ENCODE assay signal across 9 mouse cellular contexts in genomic region chr19:16049646-16050045, GRCm38 (mm10).
DNase-seq lines count a peak whose midpoint lies in the region; ATAC-seq and TF ChIP-seq lines count a peak whose summit lies in the region.
"Had no signal": no experiment of that assay in that cellular context is flagged by ENCODE, and none has a peak within 500 bp of the region (broad histone marks: within the 10 kb centered on the region; RNA-seq: fewer than 3 reads in every experiment).

No protein-coding gene starts in this region.

- no peak for TF ChIP-seq POLR2A in kidney, adult 2 months (IDR thresholded peaks at IDR 0.05; ENCODE audit: low read depth, low read length)

- 56% methylated on average over 3 of the region's 3 CpGs for WGBS in kidney, embryonic 14.5 days
- WGBS in kidney, adult 2 months: 40% methylated on average over 3 of the region's 3 CpGs
- 29% methylated on average over 3 of the region's 3 CpGs for WGBS in embryonic facial prominence, embryonic 12.5 days
- under 1% methylated on average over 3 of the region's 3 CpGs for WGBS in hindbrain, postnatal 0 days
- 5% methylated on average over 3 of the region's 3 CpGs for WGBS in midbrain, embryonic 15.5 days

- no peaks in the 10 kb centered on the region; the same call in 1 of the 2 replicates for H3K4me1 ChIP-seq in kidney, embryonic 14.5 days (ENCODE audit: control insufficient read depth, insufficient read depth, low read length)
- no peaks in the 10 kb centered on the region for H3K4me1 ChIP-seq in kidney, adult 2 months (ENCODE audit: control insufficient read depth, insufficient read depth, low read length)
- H3K4me1 ChIP-seq in embryonic facial prominence, embryonic 12.5 days: peaks cover 4% of the 10 kb centered on the region; the same call in 1 of the 2 replicates
- no peaks in the 10 kb centered on the region; the same call in 1 of the 2 replicates for H3K4me1 ChIP-seq in hindbrain, postnatal 0 days (ENCODE audit: insufficient read depth, low read length)
- H3K4me1 ChIP-seq in midbrain, embryonic 15.5 days: peaks cover 12% of the 10 kb centered on the region

- peak overlapping the region; percentile 40 for H3K4me2 ChIP-seq in kidney, embryonic 14.5 days (replicated peaks; ENCODE audit: low read depth, low read length)
- peak overlapping the region; percentile 71 for H3K4me2 ChIP-seq in embryonic facial prominence, embryonic 12.5 days (replicated peaks)
- H3K4me2 ChIP-seq in hindbrain, postnatal 0 days (ENCODE audit: low read depth, low read length): peak overlapping the region; percentile 79
- peak overlapping the region; percentile 68 for H3K4me2 ChIP-seq in midbrain, embryonic 15.5 days

- no peak for TF ChIP-seq CTCF in kidney, adult 2 months (conservative IDR thresholded peaks at IDR 0.05; ENCODE audit: insufficient read depth, insufficient read length, low read depth, low read length)
- no peak for TF ChIP-seq CTCF in hindbrain, postnatal 0 days (IDR thresholded peaks at IDR 0.05; ENCODE audit: low read depth)

- no peak for ATAC-seq in kidney, embryonic 14.5 days (ENCODE audit: low FRiP score, low TSS enrichment)
- ATAC-seq in embryonic facial prominence, embryonic 12.5 days (ENCODE audit: insufficient number of reproducible peaks, insufficient read depth, low FRiP score, low TSS enrichment): no peak
- ATAC-seq in hindbrain, postnatal 0 days: no peak
- no peak for ATAC-seq in midbrain, embryonic 15.5 days (replicated peaks)

- no peak overlapping the region for H3K27ac ChIP-seq in kidney, embryonic 14.5 days (ENCODE audit: low read depth, low read length)
- no peak overlapping the region for H3K27ac ChIP-seq in kidney, adult 2 months (ENCODE audit: insufficient read depth, low read depth, low read length)
- H3K27ac ChIP-seq in embryonic facial prominence, embryonic 12.5 days: no peak overlapping the region
- H3K27ac ChIP-seq in hindbrain, postnatal 0 days: peak overlapping the region; percentile 86; the same call in 1 of the 2 replicates
- H3K27ac ChIP-seq in midbrain, embryonic 15.5 days: peak overlapping the region; percentile 51; the same call in 1 of the 2 replicates

- H3K4me3 ChIP-seq in kidney, embryonic 14.5 days (ENCODE audit: low read length): peak overlapping the region; percentile 17; the same call in 1 of the 2 replicates
- no peak overlapping the region for H3K4me3 ChIP-seq in kidney, adult 2 months (ENCODE audit: insufficient read depth, low read depth, low read length)
- peak overlapping the region; percentile 31; the same call in 1 of the 2 replicates for H3K4me3 ChIP-seq in embryonic facial prominence, embryonic 12.5 days
- peak overlapping the region; percentile 40 for H3K4me3 ChIP-seq in hindbrain, postnatal 0 days (ENCODE audit: low read length)
- peak overlapping the region; percentile 35; the same call in 1 of the 2 replicates for H3K4me3 ChIP-seq in midbrain, embryonic 15.5 days

- no peaks in the 10 kb centered on the region for H3K36me3 ChIP-seq in kidney, embryonic 14.5 days (ENCODE audit: control insufficient read depth, insufficient read depth, low read length)
- no peaks in the 10 kb centered on the region for H3K36me3 ChIP-seq in kidney, adult 2 months (ENCODE audit: control insufficient read depth, insufficient read depth, low read length)
- no peaks in the 10 kb centered on the region for H3K36me3 ChIP-seq in embryonic facial prominence, embryonic 12.5 days
- no peaks in the 10 kb centered on the region for H3K36me3 ChIP-seq in hindbrain, postnatal 0 days (ENCODE audit: insufficient read depth, low read length)
- H3K36me3 ChIP-seq in midbrain, embryonic 15.5 days (replicated peaks): no peaks in the 10 kb centered on the region
- H3K36me3 ChIP-seq: G1E had no signal

- H3K9me3 ChIP-seq in kidney, embryonic 14.5 days (ENCODE audit: control insufficient read depth, low read length): no peaks in the 10 kb centered on the region
- H3K9me3 ChIP-seq in embryonic facial prominence, embryonic 12.5 days: no peaks in the 10 kb centered on the region
- no peaks in the 10 kb centered on the region for H3K9me3 ChIP-seq in hindbrain, postnatal 0 days (ENCODE audit: low read length)
- no peaks in the 10 kb centered on the region for H3K9me3 ChIP-seq in midbrain, embryonic 15.5 days
- H3K9me3 ChIP-seq: G1E had no signal

- H3K27me3 ChIP-seq in kidney, embryonic 14.5 days (ENCODE audit: control insufficient read depth, insufficient read depth, low read length): no peaks in the 10 kb centered on the region
- H3K27me3 ChIP-seq in kidney, adult 2 months (replicated peaks; ENCODE audit: control insufficient read depth, insufficient read depth, low read length): peaks cover 2% of the 10 kb centered on the region
- H3K27me3 ChIP-seq in embryonic facial prominence, embryonic 12.5 days: no peaks in the 10 kb centered on the region
- no peaks in the 10 kb centered on the region for H3K27me3 ChIP-seq in hindbrain, postnatal 0 days (ENCODE audit: insufficient read depth, low read length)
- H3K27me3 ChIP-seq in midbrain, embryonic 15.5 days (replicated peaks): no peaks in the 10 kb centered on the region

- no peak for DNase-seq in kidney, adult 2 months
- DNase-seq in hindbrain, postnatal 0 days (ENCODE audit: low spot score): no peak
- no peak for DNase-seq in adrenal gland, adult 18-20 months (ENCODE audit: low spot score in 2 of 2)
- DNase-seq in layer of hippocampus, postnatal 25 days (ENCODE audit: extremely low spot score in 1 of 2, low spot score in 1 of 2): no peak
- DNase-seq in thymus, postnatal 25 days: no peak

- no peak overlapping the region for H3K9ac ChIP-seq in kidney, embryonic 14.5 days (ENCODE audit: low read depth, low read length)
- H3K9ac ChIP-seq in embryonic facial prominence, embryonic 12.5 days: no peak overlapping the region
- H3K9ac ChIP-seq in hindbrain, postnatal 0 days (replicated peaks; ENCODE audit: low read length): peak overlapping the region; percentile 45; the same call in 1 of the 2 replicates
- no peak overlapping the region for H3K9ac ChIP-seq in midbrain, embryonic 15.5 days

Comparison
In these comparisons a context has a peak if more than half of its experiments do, and no peak if none do; other contexts are left out.
1. H3K27ac ChIP-seq: peak in hindbrain, postnatal 0 days (single experiment) and midbrain, embryonic 15.5 days (single experiment); none in kidney, embryonic 14.5 days (single experiment), kidney, adult 2 months (single experiment) and embryonic facial prominence, embryonic 12.5 days (single experiment).
2. Peak in every context shown above with its lines, with median percentiles within 50 percentile points of each other: H3K4me2 ChIP-seq.